ENCODE assay signal across 8 mouse cellular contexts in genomic region chr4:120569486-120570437, GRCm38 (mm10). TPM values are rescaled to one million over a fixed set of nuclear protein-coding genes. Genes with fewer than 3 reads are reported as not detected.
DNase-seq lines count a peak whose midpoint lies in the region; ATAC-seq and TF ChIP-seq lines count a peak whose summit lies in the region.

Gene Ctps, minus strand, starts transcription at chr4:120570276.

- CTCF ChIA-PET in Patski (lab: Charles Lee), result interaction anchor here (1.6 kb wide), 1 partner anchor 20 kb away, joined by 5 read pairs; no protein-coding TSS in a partner anchor

- peaks cover 20% of the 10 kb centered on the region for H3K4me1 ChIP-seq in hindbrain, embryonic 14.5 days (replicated peaks; ENCODE audit: control insufficient read depth, insufficient read depth, low read length)

- WGBS in hindbrain, embryonic 14.5 days, result under 1% methylated on average over 96 of the region's 97 CpGs

- H3K4me3 ChIP-seq in hindbrain, embryonic 14.5 days (replicated peaks; ENCODE audit: low read length), result peak within 1 kb of the TSS; percentile 87

- H3K27ac ChIP-seq in hindbrain, embryonic 14.5 days, result peak within 1 kb of the TSS; percentile 95

- in situ Hi-C loops in Patski (cut with MboI; ENCODE audit: low pct_unique_long_range_greater_than_20kb), result no loop called here

- POLR2A ChIA-PET in Patski (lab: Charles Lee), result interaction anchor here (0.6 to 1.2 kb wide), 6 partner anchors 69 to 499 kb away, joined by 3 to 6 read pairs (median 4); no protein-coding TSS in a partner anchor

- ATAC-seq in Patski, result peak; percentile 77
- ATAC-seq in hindbrain, embryonic 14.5 days (ENCODE audit: low FRiP score), result peak; percentile 97

- H3K9ac ChIP-seq in hindbrain, embryonic 14.5 days, result peak within 1 kb of the TSS; percentile 90

- peak; percentile 62 for DNase-seq in Patski (ENCODE audit: low read depth, low spot score)
- peak; percentile 97 for DNase-seq in cerebellum, postnatal 14 days
- peak; percentile 88 to 91 for DNase-seq in frontal cortex, postnatal 25 days (ENCODE audit: low spot score in 2 of 2)
- peak; percentile 95 for DNase-seq in hindbrain, embryonic 14.5 days (ENCODE audit: low spot score)
- DNase-seq in layer of hippocampus, postnatal 36 days, result peak; percentile 94 to 95
- peak; percentile 94 for DNase-seq in lung, postnatal 36 days
- peak; percentile 97 for DNase-seq in retina, postnatal 1 day
- peak; percentile 89 to 95 for DNase-seq in urinary bladder, adult 18-20 months (ENCODE audit: low spot score in 2 of 2)

- H3K4me2 ChIP-seq in hindbrain, embryonic 14.5 days (replicated peaks), result peak within 1 kb of the TSS; percentile 69

- H3K9me3 ChIP-seq in hindbrain, embryonic 14.5 days (ENCODE audit: control insufficient read depth, low read length), result no peaks in the 10 kb centered on the region

- H3K27me3 ChIP-seq in Patski, result no peaks in the 10 kb centered on the region
- no peaks in the 10 kb centered on the region for H3K27me3 ChIP-seq in hindbrain, embryonic 14.5 days (ENCODE audit: control insufficient read depth, insufficient read depth, low read length)

- no peak for TF ChIP-seq CTCF in Patski (IDR thresholded peaks at IDR 0.05)

- H3K36me3 ChIP-seq in hindbrain, embryonic 14.5 days (replicated peaks; ENCODE audit: control insufficient read depth, insufficient read depth), result peaks cover 6% of the 10 kb centered on the region

RNA-seq across cellular contexts. Expression of gene Ctps, which starts in this region (rescaled TPM):
- polyA plus RNA-seq in Patski (2021), result 130 TPM
- 87.0 and 103 TPM in 2 replicates for polyA plus RNA-seq in hindbrain, embryonic 14.5 days (2014; fragmentation: Nextera tagmentation; extraction: Ambion mirVana)
- 10 to 100 TPM; 35.9 to 37.3 TPM for total RNA-seq in layer of hippocampus, postnatal 36 days (2021)

Comparison
In these comparisons a context has a peak if more than half of its experiments do, and no peak if none do; other contexts are left out.
1. Peak in every context shown above with its lines: DNase-seq, ATAC-seq, H3K4me3 ChIP-seq and H3K27ac ChIP-seq.